Mouse (Mus musculus) embryo, embryonic 9.5 days (tissue): ENCODE results near the gene Dffb.

Experiments used
- DNase-seq: peaks from one replicate; pipeline ENCODE4 v3.0.0-alpha.2; 2017; ENCODE audit errors: extremely low spot score

Dffb gene

GRCm38 (mm10) chr4:153974431-153975291 is at the start of gene Dffb, which contains the start of gene Cep104:
TSS of gene Dffb (minus strand) at chr4:153975126.
TSS of gene Cep104 (plus strand) at chr4:153975194.
- DNase-seq, result peak; percentile 91

- DNase-seq, result peak; percentile 19
Measured at GRCm38 (mm10) chr4:154023754-154024601, 49.1 kb upstream of the Dffb start.

- no peak for DNase-seq
Measured at GRCm38 (mm10) chr4:154022844-154023243, 47.9 kb upstream of the Dffb start.

- DNase-seq, result no peak
Measured at GRCm38 (mm10) chr4:154022407-154022806, 47.5 kb upstream of the Dffb start.

- no peak for DNase-seq
Measured at GRCm38 (mm10) chr4:154021432-154021831, 46.5 kb upstream of the Dffb start.

- DNase-seq, result no peak
Measured at GRCm38 (mm10) chr4:154019571-154019970, 44.6 kb upstream of the Dffb start.

GRCm38 (mm10) chr4:154015476-154015875 is 40.5 kb upstream of the Dffb start:
- no peak for DNase-seq

- no peak for DNase-seq
Measured at GRCm38 (mm10) chr4:154012132-154012882, 37.4 kb upstream of the Dffb start.

- peak; percentile 83 for DNase-seq
Measured at GRCm38 (mm10) chr4:154011646-154012089, 36.7 kb upstream of the Dffb start, which contains the start of gene Lrrc47. TSS of gene Lrrc47 (plus strand) at chr4:154011731.

GRCm38 (mm10) chr4:154010907-154011645 is 36.1 kb upstream of the Dffb start:
- no peak for DNase-seq

- DNase-seq, result no peak
Measured at GRCm38 (mm10) chr4:154007759-154008158, 32.8 kb upstream of the Dffb start.

GRCm38 (mm10) chr4:154006264-154006663 is 31.3 kb upstream of the Dffb start:
- DNase-seq, result no peak

GRCm38 (mm10) chr4:154005488-154005887 is 30.6 kb upstream of the Dffb start:
- DNase-seq, result no peak

GRCm38 (mm10) chr4:153993505-153993904 is 18.6 kb upstream of the Dffb start:
- DNase-seq, result no peak

- no peak for DNase-seq
Measured at GRCm38 (mm10) chr4:153992715-153993114, 17.8 kb upstream of the Dffb start.

GRCm38 (mm10) chr4:153980470-153980869 is 5.5 kb upstream of the Dffb start:
- no peak for DNase-seq

GRCm38 (mm10) chr4:153979243-153979642 is 4.3 kb upstream of the Dffb start:
- DNase-seq, result no peak

- DNase-seq, result no peak
Measured at GRCm38 (mm10) chr4:153975768-153976167, 842 bp upstream of the Dffb start.

GRCm38 (mm10) chr4:153975292-153975662 is 351 bp upstream of the Dffb start:
- no peak for DNase-seq

- no peak for DNase-seq
Measured at GRCm38 (mm10) chr4:153968063-153968462, 6.9 kb downstream of the Dffb start.

- DNase-seq, result no peak
Measured at GRCm38 (mm10) chr4:153967556-153967955, 7.4 kb downstream of the Dffb start.
